Mouse (Mus musculus) CH12.LX (cell line): ENCODE data around the gene Timp3. TPM values are rescaled to one million over a fixed set of nuclear protein-coding genes. Genes with fewer than 3 reads are reported as not detected.

Source experiments
- DNase-seq: peaks from one replicate; pipeline ENCODE4 v3.0.0-alpha.2; 2013; ENCODE audit errors: extremely low read depth
- H3K27ac ChIP-seq: 2 replicates; pipeline ENCODE4 v1.5.1; 2012; ENCODE audit warnings: low read depth, mild to moderate bottlenecking, control low read depth, moderate library complexity; ENCODE audit not compliant: insufficient read depth
- H3K27me3 ChIP-seq: replicated peaks from 2 replicates; pipeline ENCODE3; 2012; ENCODE audit warnings: inconsistent platforms
- H3K36me3 ChIP-seq, 2 experiments: replicated peaks in 1 of 2; 2 replicates each; pipeline versions ENCODE3 to v1.6.1; 2012; ENCODE audit warnings: inconsistent platforms in 1 of 2, low read length in 1 of 2, mild to moderate bottlenecking in 1 of 2, mixed read lengths in 1 of 2, moderate library complexity in 1 of 2; ENCODE audit not compliant: control insufficient read depth in 1 of 2, insufficient read depth in 1 of 2
- H3K4me1 ChIP-seq, 2 experiments: 2 replicates each; pipeline ENCODE4 v1.6.1; 2012; ENCODE audit warnings: inconsistent platforms in 1 of 2, moderate library complexity in 1 of 2; ENCODE audit not compliant: insufficient read depth in 2 of 2, control insufficient read depth in 1 of 2
- H3K4me2 ChIP-seq: 2 replicates; pipeline ENCODE4 v1.6.1; 2012; ENCODE audit warnings: low read depth, mild to moderate bottlenecking, control low read depth; ENCODE audit not compliant: poor library complexity, insufficient read depth, severe bottlenecking
- H3K4me3 ChIP-seq, 3 experiments: fragments of 150-350 bp in 1 of 3; sonication (generic) in 1 of 3; replicated peaks in 1 of 3; 2 replicates each; pipeline versions ENCODE3 to v1.5.1; 2011 to 2012; ENCODE audit warnings: low read depth in 2 of 3, low read length in 2 of 3, mild to moderate bottlenecking in 2 of 3, moderate library complexity in 2 of 3, control low read depth in 1 of 3, improper control_type of control experiment in 1 of 3, inconsistent platforms in 1 of 3, mixed read lengths in 1 of 3; ENCODE audit not compliant: poor library complexity in 1 of 3
- H3K79me2 ChIP-seq: replicated peaks from 2 replicates; pipeline ENCODE4 v1.6.1; 2012; ENCODE audit warnings: mild to moderate bottlenecking, moderate library complexity; ENCODE audit not compliant: control insufficient read depth, poor library complexity, insufficient read depth, severe bottlenecking; ENCODE audit errors: extremely low read depth
- H3K9ac ChIP-seq: 2 replicates; pipeline ENCODE4 v1.6.1; 2012; ENCODE audit warnings: low read depth, mild to moderate bottlenecking, control low read depth, moderate library complexity; ENCODE audit not compliant: insufficient read depth
- H3K9me3 ChIP-seq: replicated peaks from 2 replicates; pipeline ENCODE3; 2012; ENCODE audit warnings: low read length, inconsistent platforms, mixed read lengths
- BHLHE40 ChIP-seq: IDR thresholded peaks from 2 replicates; pipeline ENCODE4 v1.6.1; 2011; ENCODE audit warnings: mild to moderate bottlenecking, low read depth, low read length, improper control_type of control experiment
- CHD1 ChIP-seq: IDR thresholded peaks from 2 replicates; pipeline ENCODE4 v1.6.1; 2012; ENCODE audit warnings: low read depth, low read length, improper control_type of control experiment, inconsistent platforms
- CHD2 ChIP-seq: IDR thresholded peaks from 2 replicates; pipeline ENCODE4 v1.6.1; 2011; ENCODE audit warnings: low read length, improper control_type of control experiment
- CTCF ChIP-seq, 2 experiments: IDR thresholded peaks in 1 of 2; conservative IDR thresholded peaks in 1 of 2; 2 replicates each; pipeline ENCODE4 v1.5.1; 2011 to 2012; ENCODE audit warnings: low read depth in 2 of 2, low read length in 2 of 2, improper control_type of control experiment in 1 of 2, inconsistent platforms in 1 of 2, mild to moderate bottlenecking in 1 of 2, moderate library complexity in 1 of 2
- E2F4 ChIP-seq: IDR thresholded peaks from 2 replicates; pipeline ENCODE4 v1.6.1; 2011; ENCODE audit warnings: low read depth, low read length, improper control_type of control experiment; ENCODE audit not compliant: insufficient replicate concordance
- ELF1 ChIP-seq: IDR thresholded peaks from 2 replicates; pipeline ENCODE4 v1.6.1; 2014; ENCODE audit warnings: low read depth, mild to moderate bottlenecking, inconsistent platforms, low read length, improper control_type of control experiment
- ETS1 ChIP-seq: conservative IDR thresholded peaks from 2 replicates; pipeline ENCODE4 v1.6.1; 2012; ENCODE audit warnings: low read depth, mild to moderate bottlenecking, inconsistent platforms, low read length, improper control_type of control experiment, moderate library complexity
- JUND ChIP-seq: conservative IDR thresholded peaks from 2 replicates; pipeline ENCODE4 v1.6.1; 2011; ENCODE audit warnings: low read depth, low read length, improper control_type of control experiment
- KAT2A ChIP-seq: IDR thresholded peaks from 2 replicates; pipeline ENCODE4 v1.6.1; 2012; ENCODE audit warnings: low read length, improper control_type of control experiment, inconsistent platforms; ENCODE audit not compliant: insufficient replicate concordance
- MAFK ChIP-seq: IDR thresholded peaks from 2 replicates; pipeline ENCODE4 v1.6.1; 2011; ENCODE audit warnings: low read length, improper control_type of control experiment; ENCODE audit not compliant: insufficient replicate concordance
- MAX ChIP-seq: IDR thresholded peaks from 2 replicates; pipeline ENCODE4 v1.6.1; 2011; ENCODE audit warnings: low read length, improper control_type of control experiment
- MEF2A ChIP-seq: IDR thresholded peaks from 2 replicates; pipeline ENCODE4 v1.6.1; 2014; ENCODE audit warnings: low read depth, mild to moderate bottlenecking, inconsistent platforms, low read length, improper control_type of control experiment, borderline replicate concordance
- MXI1 ChIP-seq: IDR thresholded peaks from 2 replicates; pipeline ENCODE4 v1.6.1; 2011; ENCODE audit warnings: mild to moderate bottlenecking, low read depth, low read length, improper control_type of control experiment
- NELFE ChIP-seq: IDR thresholded peaks from 2 replicates; pipeline ENCODE4 v1.6.1; 2011; ENCODE audit warnings: low read depth, low read length, improper control_type of control experiment
- NRF1 ChIP-seq: IDR thresholded peaks from 2 replicates; pipeline ENCODE4 v1.6.1; 2014; ENCODE audit warnings: low read depth, mild to moderate bottlenecking, inconsistent platforms, low read length, improper control_type of control experiment, moderate library complexity
- PAX5 ChIP-seq: IDR thresholded peaks from 2 replicates; pipeline ENCODE4 v1.6.1; 2012; ENCODE audit warnings: low read length, inconsistent platforms, mixed read lengths
- POLR2AphosphoS2 ChIP-seq: IDR thresholded peaks from 2 replicates; pipeline ENCODE4 v1.6.1; 2011; ENCODE audit warnings: low read depth, low read length, improper control_type of control experiment
- RCOR1 ChIP-seq: conservative IDR thresholded peaks from 2 replicates; pipeline ENCODE4 v1.6.1; 2012; ENCODE audit warnings: low read depth, mild to moderate bottlenecking, inconsistent platforms, low read length, improper control_type of control experiment
- SMC3 ChIP-seq: IDR thresholded peaks from 2 replicates; pipeline ENCODE4 v1.6.1; 2011; ENCODE audit warnings: low read depth, low read length, improper control_type of control experiment
- UBTF ChIP-seq: IDR thresholded peaks from 2 replicates; pipeline ENCODE4 v1.6.1; 2012; ENCODE audit warnings: low read depth, mild to moderate bottlenecking, inconsistent platforms, low read length, improper control_type of control experiment, moderate library complexity
- ZC3H11A ChIP-seq: IDR thresholded peaks from 2 replicates; pipeline ENCODE4 v1.6.1; 2012; ENCODE audit warnings: low read depth, mild to moderate bottlenecking, inconsistent platforms, low read length, improper control_type of control experiment
- ZMIZ1 ChIP-seq: IDR thresholded peaks from 2 replicates; pipeline ENCODE4 v1.6.1; 2012; ENCODE audit warnings: low read depth, mild to moderate bottlenecking, inconsistent platforms, low read length, improper control_type of control experiment
- ZNF384 ChIP-seq: IDR thresholded peaks from 2 replicates; pipeline ENCODE4 v1.6.1; 2012; ENCODE audit warnings: low read depth, low read length, improper control_type of control experiment, inconsistent platforms
- dilution Hi-C: fragments of 300-500 bp; cut with MboI; formaldehyde crosslinking; loops from 2 replicates; pipeline ENCODE4 v1.14.3; 2020; ENCODE audit warnings: low sequenced_read_pairs; ENCODE audit not compliant: extremely low pct_unique_long_range_greater_than_20kb, extremely low pct_ligation_motif_present
- in situ Hi-C: fragments of 300-500 bp; cut with MboI; formaldehyde crosslinking; loops from 3 replicates; pipeline ENCODE4 v1.14.3; 2019; ENCODE audit warnings: low sequenced_read_pairs, low pct_ligation_motif_present, low pct_unique_long_range_greater_than_20kb, mixed read lengths
- polyA plus RNA-seq: library from polyadenylated mRNA; unstranded; fragments of >175 nt; gene quantifications from 2 replicates; pipeline ENCODE4 v1.2.1, GENCODE M21; 2012; ENCODE audit warnings: low read depth; ENCODE audit not compliant: insufficient read length
- total RNA-seq, 2 experiments: library from RNA; depleted of rRNA; stranded (reverse); fragments of 300-350 nt in 1 of 2; fragments of >200 nt in 1 of 2; gene quantifications; 2 replicates each; pipeline ENCODE4 v1.2.3; 2012 to 2014

The Timp3 gene
- total and polyA plus RNA-seq, 3 experiments, result 0.09 to 0.17 TPM; not detected in 1

DNA sequence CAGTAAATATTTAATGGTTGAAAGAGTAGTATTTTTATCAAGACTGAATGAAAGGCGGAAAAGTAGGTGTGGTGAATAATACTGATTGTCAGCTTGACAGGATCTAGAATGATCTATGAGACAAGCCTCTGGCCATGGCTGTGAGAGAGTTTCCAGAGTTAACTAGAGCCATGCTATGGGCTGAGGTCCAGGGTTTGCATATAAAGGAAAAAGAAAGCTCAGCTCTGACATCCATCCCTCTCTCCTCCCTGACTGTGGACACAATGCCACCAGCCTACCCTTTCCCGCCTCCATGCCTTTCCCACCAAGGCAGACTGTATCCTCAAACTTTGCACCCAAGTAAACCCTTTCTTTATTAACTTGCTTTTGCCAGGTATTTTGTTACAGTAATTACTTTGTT is 73.9 kb downstream of the Timp3 start:
- no peaks in the 10 kb centered on the region for H3K9me3 ChIP-seq
- peaks cover 3 to 62% of the 10 kb centered on the region in 2 experiments for H3K36me3 ChIP-seq
- H3K9ac ChIP-seq, result no peak overlapping the region
- no peaks in the 10 kb centered on the region for H3K79me2 ChIP-seq
- TF ChIP-seq MXI1, result no peak
- no peak for TF ChIP-seq MAFK
- no peak for TF ChIP-seq KAT2A
- no peak for TF ChIP-seq CHD1
- TF ChIP-seq CTCF (conservative IDR thresholded peaks at IDR 0.05 in 1 of 2, IDR thresholded peaks at IDR 0.05 in 1 of 2; ENCODE audit: low read depth in 2 of 2, low read length in 2 of 2), result no peak
- dilution Hi-C loops, result no loop called here
- no peak overlapping the region for H3K27ac ChIP-seq
- DNase-seq, result no peak
- H3K4me2 ChIP-seq, result no peak overlapping the region
- H3K4me1 ChIP-seq, result peaks cover 0 to 23% of the 10 kb centered on the region in 2 experiments; a peak in 2 of 4 replicates
- H3K27me3 ChIP-seq, result no peaks in the 10 kb centered on the region
- in situ Hi-C loops, result no loop called here
- no peak overlapping the region for H3K4me3 ChIP-seq

GRCm38 (mm10) chr10:86375903-86376302 is 75.7 kb downstream of the Timp3 start:
- dilution Hi-C loops, result no loop called here
- no peak overlapping the region for H3K4me3 ChIP-seq
- H3K4me1 ChIP-seq, result peaks cover 0 to 23% of the 10 kb centered on the region in 2 experiments; a peak in 2 of 4 replicates
- no peaks in the 10 kb centered on the region for H3K79me2 ChIP-seq
- H3K27ac ChIP-seq, result no peak overlapping the region
- H3K4me2 ChIP-seq, result no peak overlapping the region
- in situ Hi-C loops, result no loop called here
- peaks cover 3 to 57% of the 10 kb centered on the region in 2 experiments for H3K36me3 ChIP-seq
- H3K9me3 ChIP-seq, result no peaks in the 10 kb centered on the region
- TF ChIP-seq KAT2A (no peak), NELFE (no peak), ETS1 (no peak), ELF1 (no peak), NRF1 (no peak), UBTF (no peak), RCOR1 (no peak), MAX (no peak), JUND (no peak), CHD2 (no peak), ZC3H11A (no peak), POLR2AphosphoS2 (no peak), SMC3 (no peak), MEF2A (no peak), PAX5 (no peak), CTCF (conservative IDR thresholded peaks at IDR 0.05 in 1 of 2, IDR thresholded peaks at IDR 0.05 in 1 of 2; ENCODE audit: low read depth in 2 of 2, low read length in 2 of 2) (no peak), BHLHE40 (no peak), E2F4 (no peak), ZNF384 (no peak), ZMIZ1 (no peak)
- no peak for DNase-seq
- H3K9ac ChIP-seq, result no peak overlapping the region
- no peaks in the 10 kb centered on the region for H3K27me3 ChIP-seq
